Mouse (Mus musculus): Measurements from ENCODE around the gene Rab6a.

- TF ChIP-seq CTCF (IDR thresholded peaks at IDR 0.05; ENCODE audit: insufficient read depth, low read depth, low read length) (no peak), POLR2A (IDR thresholded peaks at IDR 0.05; ENCODE audit: insufficient read depth, low read depth, low read length) (no peak)
Observed at GRCm38 (mm10) chr7:100622277-100622676, 15.1 kb downstream of the Rab6a start.

Data from olfactory bulb, adult 2 months (tissue).